Mouse (Mus musculus): ENCODE results near the gene Gm5136.

GRCm38 (mm10) chr10:108697062-108697461 lies 2.9 kb downstream of the Gm5136 start:
- TF ChIP-seq CTCF (IDR thresholded peaks at IDR 0.05; ENCODE audit: low read depth): no peak
- TF ChIP-seq EP300 (IDR thresholded peaks at IDR 0.05; ENCODE audit: low read depth): no peak

Measured in heart, postnatal 0 days (tissue).